Mouse (Mus musculus) spleen, adult 18-20 months (tissue): Measurements from ENCODE around the gene Jmjd4.

ENCODE experiments used
- DNase-seq, 2 experiments: peaks; one replicate each; pipeline ENCODE4 v3.0.0; 2022; ENCODE audit warnings: mixed read lengths in 2 of 2

The Jmjd4 gene

DNA sequence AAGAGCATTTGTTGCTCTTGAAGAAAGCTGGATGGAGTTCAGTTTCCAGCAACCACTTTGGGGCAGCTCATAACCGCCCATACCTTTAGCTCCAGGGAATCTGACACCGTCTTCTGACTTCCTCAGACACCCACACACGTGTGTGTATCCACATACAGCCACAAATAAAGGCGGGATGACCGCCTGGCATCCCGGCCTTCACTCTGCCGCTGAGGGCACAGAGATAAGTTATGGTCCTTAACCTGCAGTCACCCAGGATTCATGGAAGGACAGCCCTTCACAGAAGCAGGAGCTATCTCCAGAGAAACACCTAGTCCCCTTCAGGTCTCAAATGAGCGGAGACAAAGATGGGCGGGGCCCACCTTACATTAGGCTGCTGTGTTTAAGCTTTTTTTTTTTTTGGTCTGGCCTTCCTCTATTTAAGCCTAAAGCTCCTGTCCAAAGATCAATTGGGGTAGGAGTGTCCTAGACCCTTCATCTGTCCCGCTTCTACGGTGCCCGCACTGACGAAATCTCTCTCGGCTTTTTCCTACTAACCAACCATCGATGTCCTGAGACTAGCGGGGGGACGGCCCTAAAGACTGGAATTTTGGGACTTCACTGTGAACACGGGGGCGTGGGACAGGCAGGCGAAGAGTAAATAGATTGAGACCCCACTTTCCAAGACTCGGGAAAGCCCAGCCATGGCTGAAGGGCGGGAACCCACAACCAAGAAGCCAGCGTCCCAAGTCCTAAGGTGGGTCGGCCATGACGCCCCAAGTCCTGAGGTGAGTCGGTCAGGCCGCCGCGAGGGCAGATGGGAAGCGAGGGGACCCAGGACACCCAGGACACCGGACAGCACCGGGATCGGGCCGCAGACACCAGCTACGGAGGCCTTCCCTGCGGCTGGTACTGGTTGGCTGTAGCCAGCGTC, 21.8 kb downstream of the Jmjd4 start:
- DNase-seq, result no peak

DNA sequence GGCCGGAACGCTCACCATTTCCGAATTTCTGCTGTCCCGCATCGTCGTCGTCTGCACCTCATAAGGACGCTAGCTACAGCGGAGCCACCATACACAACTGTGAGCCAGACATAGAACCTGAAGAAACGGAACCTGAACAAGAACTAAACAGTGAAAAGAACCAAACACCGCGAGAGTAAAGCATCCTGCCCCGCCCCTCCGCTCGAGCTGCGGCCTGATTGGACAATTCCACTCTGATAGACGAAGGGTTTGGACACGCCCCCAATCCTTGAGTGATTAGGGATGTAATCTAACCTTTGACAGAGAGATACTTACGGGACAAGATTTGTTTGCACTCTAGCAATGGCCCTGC, 22.5 kb downstream of the Jmjd4 start, which contains the start of gene Zfp867:
Gene Zfp867 (minus strand): TSS at position 149 of the 352 bp plus-strand sequence.
- DNase-seq, result peak; percentile 78 to 88

DNA sequence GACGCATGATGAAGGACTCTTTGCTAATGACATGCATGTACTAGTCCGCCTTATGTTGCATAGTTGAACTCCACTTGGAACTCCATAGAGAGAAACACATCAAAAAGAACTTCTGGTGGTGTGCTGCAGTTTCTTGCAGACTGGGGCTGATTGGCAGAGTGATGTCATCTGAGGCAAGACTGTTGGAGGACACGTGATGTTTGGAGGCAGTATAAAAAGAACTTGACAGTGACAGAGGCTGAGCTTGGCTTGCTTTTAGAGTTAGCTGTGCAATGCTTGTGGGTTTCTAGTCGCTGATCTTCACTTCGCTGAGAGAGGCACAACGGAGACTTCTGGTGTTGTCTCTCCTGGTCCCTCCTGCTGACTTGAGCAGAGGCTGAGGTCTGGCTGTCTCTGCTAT, 27.4 kb downstream of the Jmjd4 start:
- DNase-seq, result no peak

DNA sequence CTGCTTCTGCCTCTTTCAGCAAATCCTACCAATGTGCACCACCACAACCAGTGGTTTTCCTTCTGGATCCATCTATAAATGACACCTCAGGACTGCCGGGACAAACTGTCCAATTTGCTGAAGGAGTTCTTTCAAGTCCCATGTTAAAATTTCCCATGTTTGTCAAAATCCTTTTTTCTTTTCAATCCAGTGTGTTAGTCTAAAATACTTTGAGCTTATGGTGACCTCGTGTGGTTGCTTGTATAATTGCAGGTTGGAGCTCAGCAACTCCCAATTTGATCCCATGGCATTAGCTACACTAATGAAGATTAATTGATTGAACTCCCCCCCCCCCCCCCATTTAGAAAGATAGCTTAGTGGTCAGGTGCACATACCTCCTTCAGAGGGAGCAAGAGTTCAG, 33.4 kb downstream of the Jmjd4 start:
- peak in 1 of 2 experiments; percentile 29 for DNase-seq

DNA sequence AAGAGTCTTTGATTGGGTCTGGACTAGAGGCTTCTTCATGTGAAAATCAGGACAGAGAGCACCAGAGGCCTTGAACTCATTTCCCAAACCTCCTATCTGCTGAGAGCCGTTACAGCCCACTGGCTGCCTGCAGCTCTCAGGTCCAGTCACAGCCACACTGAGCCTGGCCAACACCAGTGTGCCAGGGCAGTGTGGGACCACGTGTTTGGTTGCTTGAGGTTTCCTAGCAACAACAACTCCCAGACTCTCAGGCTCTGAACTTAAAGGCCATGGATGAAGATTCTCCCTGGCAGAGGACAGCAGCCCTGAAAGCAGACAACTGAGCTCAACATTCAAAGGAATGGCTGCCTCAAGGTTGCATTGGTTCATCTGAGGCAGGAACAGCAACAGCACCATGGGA, 35.8 kb downstream of the Jmjd4 start:
- DNase-seq, result no peak

DNA sequence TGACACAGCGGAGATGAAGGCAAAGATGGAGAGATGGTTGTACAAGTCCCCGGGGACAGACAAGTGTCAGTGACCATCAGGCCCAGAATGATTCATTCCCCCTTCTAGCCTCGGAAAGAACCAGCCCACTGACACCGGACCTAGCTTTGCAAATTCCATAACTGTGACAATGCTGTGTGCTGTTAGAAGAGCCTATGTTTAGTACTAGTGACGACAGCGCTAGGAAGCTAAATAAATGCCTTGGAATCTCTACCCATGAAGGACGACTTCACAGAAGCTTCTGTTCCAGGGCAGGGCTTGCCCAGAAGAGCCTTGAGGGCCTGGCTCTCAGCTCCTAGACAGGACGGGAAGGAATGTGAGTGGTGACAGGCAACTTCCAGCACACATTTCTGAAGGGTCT, 36.4 kb downstream of the Jmjd4 start:
- DNase-seq, result no peak

DNA sequence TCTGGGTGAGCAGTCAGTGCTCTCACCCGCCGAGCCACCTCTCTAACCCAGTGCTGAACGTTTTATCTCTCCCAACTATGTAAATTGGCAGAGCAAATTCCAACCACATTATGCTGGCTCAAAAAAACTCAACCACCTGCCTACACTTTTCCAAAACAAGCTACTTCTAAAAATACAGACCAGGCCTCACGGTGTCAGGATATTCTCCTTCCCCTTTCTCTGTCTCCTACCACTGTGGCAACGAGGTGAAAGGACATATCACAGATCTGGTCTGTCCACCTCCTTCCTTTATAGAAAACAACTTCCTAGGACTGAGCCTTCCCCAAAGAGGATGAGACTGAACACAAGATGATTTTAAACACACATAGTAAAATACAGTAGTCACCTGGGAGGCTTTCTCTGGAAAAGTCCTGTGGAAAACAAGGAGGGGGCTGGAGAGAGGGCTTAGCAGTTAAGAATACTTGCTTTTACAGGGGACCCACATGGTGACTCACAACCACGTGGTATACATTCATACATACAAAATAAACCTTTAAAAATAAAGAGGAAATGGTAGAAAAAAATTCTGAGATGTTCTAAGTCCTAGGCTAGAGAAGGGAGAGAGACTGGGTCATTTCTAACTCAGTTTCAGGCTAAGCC, 46.9 kb downstream of the Jmjd4 start:
- no peak for DNase-seq

DNA sequence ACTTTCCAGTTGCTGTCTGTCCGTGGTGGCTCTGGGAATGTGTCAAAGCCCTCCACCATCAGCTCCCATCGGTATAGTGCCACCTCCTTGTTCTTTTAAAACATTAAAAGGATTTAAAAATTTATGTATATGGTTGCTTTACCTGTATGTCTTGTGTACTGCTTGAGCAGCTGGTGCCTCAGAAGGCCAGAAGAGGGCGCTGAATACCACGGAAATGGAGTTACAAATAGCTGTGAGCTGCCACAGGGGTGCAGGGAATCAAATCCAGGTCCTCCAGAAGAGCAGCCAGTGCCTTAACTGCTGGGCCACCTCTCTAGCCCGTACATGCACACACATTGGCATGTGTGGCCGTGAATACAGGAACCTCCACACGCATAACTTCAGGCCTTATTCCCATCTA, 47.9 kb downstream of the Jmjd4 start:
- no peak for DNase-seq

DNA sequence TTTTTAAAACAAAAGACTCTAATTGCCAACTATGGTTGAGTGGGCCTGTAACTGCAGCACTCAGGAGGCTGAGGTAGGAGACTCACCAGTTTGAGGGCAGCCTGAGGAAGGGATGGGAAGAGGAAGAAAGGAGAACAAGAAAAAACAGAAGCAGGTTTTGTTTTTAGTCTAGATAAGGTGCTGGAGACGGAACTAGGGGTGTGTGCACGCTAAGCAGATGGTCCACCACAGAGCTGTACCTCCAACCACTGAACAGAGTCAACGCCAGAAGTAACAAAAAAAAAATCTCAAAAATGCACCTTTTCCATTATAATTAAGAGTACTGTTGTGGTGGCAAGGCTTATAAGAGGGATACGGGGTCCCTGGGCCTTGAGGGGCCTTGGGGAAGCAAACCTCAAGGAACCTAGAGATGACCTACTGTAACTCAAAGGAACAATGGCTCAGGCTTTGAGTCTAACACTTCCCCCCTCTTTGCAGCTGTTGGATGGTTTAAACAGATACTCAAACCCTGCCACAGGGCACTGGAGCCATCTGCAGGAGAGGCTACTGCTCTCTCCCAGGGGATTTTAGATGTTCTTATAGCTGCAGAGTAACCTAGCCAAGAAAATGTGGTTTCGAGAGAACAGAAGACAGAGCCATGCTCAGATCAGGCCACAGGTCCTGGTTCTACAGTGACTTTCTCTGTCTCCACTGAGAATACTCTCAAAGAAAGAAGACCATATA, 52.3 kb downstream of the Jmjd4 start:
- DNase-seq, result no peak

DNA sequence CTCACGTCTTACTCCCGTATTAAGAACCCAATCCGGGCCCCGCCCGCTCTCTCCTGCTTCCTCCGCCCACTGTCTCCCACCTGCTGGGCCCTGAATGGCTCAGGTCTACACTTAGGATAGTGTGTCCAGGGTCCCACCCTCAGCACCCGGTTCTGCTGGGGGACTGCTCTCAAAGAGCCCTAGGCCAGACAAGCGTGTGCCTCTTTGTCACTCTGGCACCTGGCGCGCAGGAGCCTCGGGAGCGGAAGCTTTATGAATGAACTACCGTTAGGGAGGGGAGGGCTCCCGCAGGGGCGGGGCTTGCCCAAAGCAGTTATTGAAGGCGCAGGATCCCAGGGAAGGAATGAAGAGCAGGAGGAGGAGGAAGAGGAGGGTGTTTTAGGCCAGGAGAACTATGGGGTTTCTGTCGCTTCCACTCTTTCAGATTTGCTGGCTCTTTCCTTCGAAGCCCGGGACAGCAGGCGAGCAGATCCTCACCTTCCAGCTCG, 55.5 kb downstream of the Jmjd4 start:
- peak; percentile 44 to 65 for DNase-seq

DNA sequence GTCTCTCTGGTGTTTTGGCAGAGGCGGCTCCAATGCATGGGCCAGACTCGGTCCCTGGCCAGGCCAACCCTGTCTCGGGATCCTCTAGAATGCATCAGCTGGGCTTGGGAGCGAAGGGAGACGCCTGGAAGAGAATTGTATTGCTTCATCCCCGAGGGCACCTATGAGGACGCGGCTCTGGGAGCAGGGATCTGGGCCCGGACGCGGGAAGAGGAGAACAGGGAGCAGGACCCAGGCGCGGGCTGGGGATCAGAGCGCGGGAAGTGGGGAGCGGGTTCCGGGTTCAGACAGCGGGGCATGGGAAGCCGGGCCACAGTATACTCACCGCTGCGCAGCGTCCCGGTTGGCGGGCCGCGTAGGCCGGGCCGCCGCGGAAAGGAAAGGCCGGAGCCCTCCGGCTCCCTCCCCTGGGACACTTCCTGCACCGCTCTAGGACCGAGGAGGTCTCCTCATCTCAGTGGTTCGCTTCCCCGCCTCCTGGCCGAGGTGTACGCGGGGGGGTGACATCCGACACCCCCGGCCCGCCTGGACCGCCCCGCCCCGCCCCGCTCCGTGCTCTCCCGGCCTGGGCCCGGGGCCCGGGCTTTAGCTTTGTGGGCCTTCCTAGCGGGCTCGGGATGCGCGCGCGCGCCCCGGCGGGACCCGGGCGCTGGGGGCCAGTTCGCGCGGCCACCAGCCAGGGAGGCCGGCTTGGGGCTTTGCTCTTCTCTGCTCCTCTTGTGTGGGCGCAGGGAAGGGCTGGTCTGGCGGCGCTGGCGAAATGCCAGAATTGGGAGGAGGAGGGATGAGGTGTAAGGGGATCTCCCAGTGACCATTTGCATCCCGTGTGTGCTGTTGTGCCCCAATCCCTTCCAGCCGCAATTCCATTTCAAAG, 56.2 kb downstream of the Jmjd4 start:
- DNase-seq, result peak; percentile 68 to 70

DNA sequence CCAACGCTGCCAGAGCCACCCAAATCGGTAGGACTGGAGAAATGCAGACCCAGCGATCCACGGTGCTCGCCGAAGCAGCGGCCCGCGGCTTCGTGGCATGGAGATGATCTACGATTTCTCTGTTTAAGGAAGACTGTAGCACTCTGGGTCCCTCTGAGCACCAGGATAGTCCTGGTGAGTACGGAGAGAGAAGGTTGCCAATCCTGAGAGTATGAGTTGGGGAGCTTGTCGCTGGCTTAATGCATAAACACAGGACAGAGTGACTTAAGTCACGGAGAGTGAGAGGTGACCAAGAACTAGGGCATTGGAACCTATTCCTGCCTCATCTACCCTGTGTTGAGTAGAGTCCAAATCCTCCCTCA, 56.8 kb downstream of the Jmjd4 start:
- no peak for DNase-seq
